Mouse (Mus musculus) limb, embryonic 13.5 days (tissue): ENCODE measurements around the gene Pom121l2. TPM values are rescaled to one million over a fixed set of nuclear protein-coding genes. Genes with fewer than 3 reads are reported as not detected.

Experiments used
- ATAC-seq: fragments of 200-750 bp; cut with Nextera tagmentation; 2 replicates; pipeline ENCODE4 v1.8.0; 2017; ENCODE audit warnings: low read depth, moderate number of reproducible peaks, moderate TSS enrichment; ENCODE audit not compliant: low FRiP score
- H3K27ac ChIP-seq: fragments of 300-500 bp; sonication (generic); 2 replicates; pipeline ENCODE4 v1.5.1; 2015; ENCODE audit warnings: inconsistent platforms, mild to moderate bottlenecking, moderate library complexity
- H3K27me3 ChIP-seq: fragments of 300-500 bp; sonication (generic); 2 replicates; pipeline ENCODE4 v1.6.1; 2015; ENCODE audit warnings: mild to moderate bottlenecking, inconsistent platforms
- H3K36me3 ChIP-seq: fragments of 300-500 bp; sonication (generic); 2 replicates; pipeline ENCODE4 v1.6.1; 2015; ENCODE audit warnings: inconsistent platforms, mild to moderate bottlenecking, moderate library complexity
- H3K4me1 ChIP-seq: fragments of 300-500 bp; sonication (generic); 2 replicates; pipeline ENCODE4 v1.6.1; 2015; ENCODE audit warnings: inconsistent platforms
- H3K4me2 ChIP-seq: fragments of 300-500 bp; sonication (generic); replicated peaks from 2 replicates; pipeline ENCODE4 v1.6.1; 2015; ENCODE audit warnings: inconsistent platforms, mild to moderate bottlenecking, moderate library complexity
- H3K4me3 ChIP-seq: fragments of 300-500 bp; sonication (generic); 2 replicates; pipeline ENCODE4 v1.5.1; 2015; ENCODE audit warnings: moderate library complexity, mild to moderate bottlenecking, inconsistent platforms
- H3K9ac ChIP-seq: fragments of 300-500 bp; sonication (generic); 2 replicates; pipeline ENCODE4 v1.6.1; 2015; ENCODE audit warnings: mild to moderate bottlenecking, inconsistent platforms
- H3K9me3 ChIP-seq: fragments of 300-500 bp; sonication (generic); 2 replicates; pipeline ENCODE4 v1.6.1; 2016; ENCODE audit warnings: inconsistent platforms
- WGBS: fragments of 180-500 bp; shearing (Covaris S2); methylation state at CpG from one replicate; pipeline ENCODE4 v1.1.7; 2015; 5-methylcytosine and 5-hydroxymethylcytosine counted together
- polyA plus RNA-seq: library from polyadenylated mRNA; unstranded; fragments of >200 nt; fragmentation: Nextera tagmentation; extraction: Ambion mirVana; gene quantifications from 2 replicates; pipeline ENCODE4 v1.2.1, GENCODE M21; 2015

Gene Pom121l2
- polyA plus RNA-seq, 1 experiment from 2014 or later: 0.38 TPM

- peaks cover 8% of the 10 kb centered on the region for H3K4me1 ChIP-seq
- H3K36me3 ChIP-seq: no peaks in the 10 kb centered on the region
- H3K27me3 ChIP-seq: peaks cover 74% of the 10 kb centered on the region
- peaks cover 2% of the 10 kb centered on the region; the same call in 1 of the 2 replicates for H3K9me3 ChIP-seq
- no peak; the same call in 1 of the 2 replicates for ATAC-seq
- WGBS: under 1% methylated on average over 20 of the region's 21 CpGs
- H3K4me3 ChIP-seq: peak overlapping the region; percentile 35
- no peak overlapping the region for H3K9ac ChIP-seq
- peak overlapping the region; percentile 57 for H3K4me2 ChIP-seq
- no peak overlapping the region for H3K27ac ChIP-seq
Measured at GRCm38 (mm10) chr13:21995331-21995914, 14.4 kb downstream of the Pom121l2 start.

- Histone ChIP-seq H3K4me2 (peak overlapping the region; percentile 57), H3K27me3 (peaks cover 82% of the 10 kb centered on the region), H3K4me1 (peaks cover 8% of the 10 kb centered on the region), H3K36me3 (no peaks in the 10 kb centered on the region), H3K9me3 (no peaks in the 10 kb centered on the region), H3K4me3 (peak overlapping the region; percentile 35), H3K27ac (no peak overlapping the region), H3K9ac (no peak overlapping the region)
- 2% methylated on average over 12 of the region's 12 CpGs for WGBS
- no peak for ATAC-seq
Measured at GRCm38 (mm10) chr13:21996101-21996839, 15.3 kb downstream of the Pom121l2 start.

DNA sequence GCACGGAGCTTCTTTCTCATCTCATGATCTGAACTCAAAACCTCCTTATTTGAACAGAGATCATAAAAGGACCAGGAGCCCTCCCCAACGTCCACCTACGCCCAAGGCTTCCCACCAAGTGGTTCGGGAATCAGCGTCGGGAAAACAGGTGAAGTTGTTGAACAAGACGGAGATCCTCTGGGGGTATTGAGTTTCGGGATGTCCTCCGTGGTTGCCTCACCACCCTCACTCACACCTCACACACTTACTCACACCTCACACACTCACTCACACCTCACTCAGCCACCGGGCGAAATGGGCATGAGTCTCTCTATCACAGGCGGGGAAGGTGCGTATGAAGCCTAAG, 15.8 kb downstream of the Pom121l2 start:
- no peaks in the 10 kb centered on the region for H3K36me3 ChIP-seq
- no peaks in the 10 kb centered on the region for H3K9me3 ChIP-seq
- H3K27me3 ChIP-seq: peaks cover 84% of the 10 kb centered on the region
- H3K9ac ChIP-seq: no peak overlapping the region
- peaks cover 8% of the 10 kb centered on the region for H3K4me1 ChIP-seq
- peak overlapping the region; percentile 24 for H3K4me3 ChIP-seq
- peak overlapping the region; percentile 52 for H3K4me2 ChIP-seq
- H3K27ac ChIP-seq: no peak overlapping the region
- ATAC-seq: no peak
- WGBS: 1% methylated on average over 13 of the region's 13 CpGs

DNA sequence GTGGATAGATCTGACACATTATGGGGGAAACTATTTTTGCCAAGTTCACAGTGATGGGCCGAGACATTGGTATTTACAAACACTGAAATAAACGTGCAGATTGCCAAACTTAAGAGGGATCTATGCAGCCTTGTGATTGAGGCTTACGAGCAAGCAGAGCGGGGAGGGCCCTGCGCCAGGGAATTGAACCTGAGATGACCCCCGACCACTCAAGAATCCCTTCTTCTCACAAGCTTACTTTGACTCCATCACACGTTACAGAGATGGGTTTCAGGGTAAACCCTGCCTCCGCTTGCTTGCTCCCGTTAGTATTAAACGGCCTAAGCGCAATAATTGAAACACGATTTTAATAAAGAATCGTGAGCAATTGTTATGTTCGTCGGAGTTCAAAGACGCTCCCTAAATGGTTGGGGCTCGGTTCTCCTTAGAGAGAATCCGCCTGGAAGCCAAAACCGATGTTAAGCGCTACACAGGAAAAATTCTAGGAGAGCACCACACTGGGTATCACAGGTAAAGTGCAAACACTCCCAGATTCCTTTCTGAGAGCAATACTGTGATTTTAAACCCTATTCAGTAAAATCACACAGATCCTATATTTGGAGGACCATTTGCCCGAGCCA, 16.3 kb downstream of the Pom121l2 start:
- H3K9ac ChIP-seq: no peak overlapping the region

DNA sequence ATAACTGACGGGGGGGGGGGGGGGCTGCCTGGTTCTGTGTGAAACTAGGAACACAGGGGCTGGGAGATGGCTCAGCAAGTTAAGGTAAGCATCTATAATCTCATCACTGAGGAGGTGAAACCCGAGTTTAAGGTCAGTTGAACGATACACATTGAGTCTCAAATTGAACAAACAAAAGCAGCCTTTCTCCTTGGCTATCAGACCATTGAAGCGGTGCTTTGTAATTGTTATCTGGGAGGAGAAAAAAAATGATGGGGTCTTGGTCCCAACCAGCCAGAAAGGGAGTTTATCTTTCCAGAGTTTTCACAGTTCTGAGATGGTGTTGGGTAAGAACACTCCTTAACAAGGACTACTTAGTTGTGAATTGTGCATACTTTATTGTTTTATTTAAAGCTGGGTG, 16.8 kb downstream of the Pom121l2 start:
- no peak for ATAC-seq
- no peak overlapping the region for H3K4me3 ChIP-seq

More for the DNA sequence above, 16.3 kb downstream of the Pom121l2 start:
- 1% methylated on average over 21 of the region's 21 CpGs for WGBS
- Histone ChIP-seq H3K9me3 (no peaks in the 10 kb centered on the region), H3K4me1 (peaks cover 8% of the 10 kb centered on the region), H3K27ac (no peak overlapping the region), H3K4me3 (peak overlapping the region; percentile 24), H3K36me3 (no peaks in the 10 kb centered on the region), H3K27me3 (peaks cover 89% of the 10 kb centered on the region), H3K4me2 (peak overlapping the region; percentile 52)
- ATAC-seq: no peak

DNA sequence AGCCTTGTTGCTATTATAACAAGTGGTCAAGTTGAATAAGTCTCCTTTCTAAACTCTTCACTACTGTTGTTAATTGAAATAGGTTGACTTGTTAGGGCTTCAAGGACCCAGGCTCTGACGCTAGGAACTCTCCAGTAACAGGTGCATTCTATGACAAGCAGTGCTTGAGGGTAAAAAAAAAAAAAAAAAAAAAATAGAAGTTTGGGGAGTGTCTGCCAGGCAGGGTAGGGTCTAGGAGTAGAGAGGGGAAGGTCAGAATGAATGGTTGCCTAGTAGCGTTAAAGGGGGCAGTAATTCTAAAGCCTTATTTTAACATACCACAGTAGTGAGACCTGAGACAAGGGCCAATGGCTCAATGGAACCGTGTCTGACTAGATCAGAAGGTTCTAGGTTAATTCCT, 17.4 kb downstream of the Pom121l2 start:
- no peaks in the 10 kb centered on the region for H3K36me3 ChIP-seq

More for the DNA sequence above, 16.8 kb downstream of the Pom121l2 start:
- Histone ChIP-seq H3K27ac (no peak overlapping the region), H3K36me3 (no peaks in the 10 kb centered on the region), H3K9me3 (no peaks in the 10 kb centered on the region), H3K4me2 (no peak overlapping the region), H3K9ac (no peak overlapping the region), H3K4me1 (peaks cover 8% of the 10 kb centered on the region), H3K27me3 (peaks cover 91% of the 10 kb centered on the region)
- 9% methylated on average over 4 of the region's 4 CpGs for WGBS

DNA sequence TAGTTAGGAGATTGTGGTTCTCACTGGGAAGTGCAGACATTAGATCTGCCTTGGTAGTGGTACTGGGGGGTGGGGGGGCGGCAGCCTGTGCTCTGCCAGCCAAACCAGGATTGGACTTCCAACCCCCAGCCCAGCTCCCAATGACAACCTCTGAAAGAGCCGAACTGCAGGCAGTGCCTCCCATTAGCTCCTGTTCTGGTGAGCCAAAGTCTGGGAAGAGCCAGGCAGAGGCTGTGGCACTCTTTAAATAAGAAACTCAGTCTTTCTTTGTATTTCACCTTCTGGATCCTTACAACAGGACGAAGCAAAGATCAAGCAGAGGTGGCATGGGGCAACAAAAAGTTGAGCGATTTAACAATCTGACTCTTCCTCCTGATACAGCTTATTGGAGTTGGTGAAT, 18.2 kb downstream of the Pom121l2 start:
- H3K9ac ChIP-seq: no peak overlapping the region
- H3K27ac ChIP-seq: no peak overlapping the region
- peaks cover 8% of the 10 kb centered on the region for H3K4me1 ChIP-seq
- H3K4me3 ChIP-seq: no peak overlapping the region
- 35% methylated on average over 4 of the region's 4 CpGs for WGBS
- H3K4me2 ChIP-seq: no peak overlapping the region
- H3K27me3 ChIP-seq: peaks cover 97% of the 10 kb centered on the region
- H3K36me3 ChIP-seq: no peaks in the 10 kb centered on the region
- H3K9me3 ChIP-seq: no peaks in the 10 kb centered on the region
- ATAC-seq: no peak

More for the DNA sequence above, 17.4 kb downstream of the Pom121l2 start:
- Histone ChIP-seq H3K4me1 (peaks cover 8% of the 10 kb centered on the region), H3K4me3 (no peak overlapping the region), H3K27ac (no peak overlapping the region), H3K4me2 (no peak overlapping the region), H3K9me3 (no peaks in the 10 kb centered on the region), H3K9ac (no peak overlapping the region), H3K27me3 (peaks cover 94% of the 10 kb centered on the region)
- 17% methylated on average over 3 of the region's 3 CpGs for WGBS
- no peak for ATAC-seq

DNA sequence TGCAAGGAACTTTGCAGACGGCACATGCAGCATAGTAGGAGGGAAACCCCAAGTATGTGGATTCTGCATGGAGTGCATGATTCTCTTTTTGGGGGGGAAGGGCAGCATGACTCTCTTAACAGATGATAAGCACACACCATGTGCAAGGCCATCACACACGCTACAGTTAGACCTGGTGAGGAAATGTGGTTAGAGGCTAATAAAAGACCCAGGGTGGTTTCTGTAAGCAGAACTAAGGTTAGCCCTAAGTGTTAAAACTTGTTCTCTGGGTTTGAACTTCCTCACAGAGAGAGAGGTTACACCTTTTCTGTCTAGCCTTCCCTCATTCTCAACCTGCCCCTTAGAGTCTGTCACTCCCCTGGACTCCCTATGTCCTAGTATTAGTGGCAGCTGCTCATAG, 20.4 kb downstream of the Pom121l2 start:
- no peak for ATAC-seq

DNA sequence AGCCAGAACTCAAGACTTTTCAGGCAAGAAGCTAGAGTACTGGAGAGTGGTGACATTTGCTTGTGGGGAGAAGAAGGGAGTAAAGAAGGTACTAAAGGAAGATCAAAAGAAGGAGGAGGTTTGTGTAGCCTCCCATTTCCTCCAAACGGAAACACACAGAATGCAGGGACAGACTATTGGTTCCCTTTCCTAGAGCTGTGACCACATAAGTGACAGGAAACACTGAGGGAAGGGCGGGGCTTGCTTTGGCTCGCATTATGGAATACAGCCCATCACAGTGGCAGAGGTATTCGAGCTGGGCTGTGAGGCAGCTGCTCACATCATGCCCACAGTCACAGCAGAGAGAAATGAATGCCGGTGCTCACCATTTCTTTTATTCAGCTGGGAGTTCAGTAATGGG, 20.8 kb downstream of the Pom121l2 start:
- H3K36me3 ChIP-seq: no peaks in the 10 kb centered on the region
- WGBS: 19% methylated on average over 5 of the region's 5 CpGs
- no peak overlapping the region for H3K4me2 ChIP-seq
- H3K27ac ChIP-seq: no peak overlapping the region
- no peak for ATAC-seq
- peaks cover 10% of the 10 kb centered on the region for H3K4me1 ChIP-seq
- H3K27me3 ChIP-seq: peaks cover 100% of the 10 kb centered on the region
- no peak overlapping the region for H3K9ac ChIP-seq
- H3K9me3 ChIP-seq: no peaks in the 10 kb centered on the region
- no peak overlapping the region for H3K4me3 ChIP-seq

More for the DNA sequence above, 20.4 kb downstream of the Pom121l2 start:
- peaks cover 100% of the 10 kb centered on the region for H3K27me3 ChIP-seq
- H3K4me1 ChIP-seq: peaks cover 7% of the 10 kb centered on the region
- no peaks in the 10 kb centered on the region for H3K36me3 ChIP-seq
- 53% methylated on average over 2 of the region's 2 CpGs for WGBS
- no peak overlapping the region for H3K27ac ChIP-seq
- H3K4me2 ChIP-seq: no peak overlapping the region
- no peak overlapping the region for H3K4me3 ChIP-seq
- H3K9me3 ChIP-seq: no peaks in the 10 kb centered on the region
- H3K9ac ChIP-seq: no peak overlapping the region

- Histone ChIP-seq H3K36me3 (no peaks in the 10 kb centered on the region), H3K4me1 (peaks cover 11% of the 10 kb centered on the region), H3K9ac (peak overlapping the region; percentile 62), H3K27me3 (peaks cover 100% of the 10 kb centered on the region), H3K4me3 (peak overlapping the region; percentile 54), H3K27ac (no peak overlapping the region), H3K9me3 (no peaks in the 10 kb centered on the region), H3K4me2 (peak overlapping the region; percentile 95)
- peak; percentile 84 for ATAC-seq
- under 1% methylated on average over 45 of the region's 45 CpGs for WGBS
Measured at GRCm38 (mm10) chr13:22005605-22006333, 24.8 kb downstream of the Pom121l2 start.

- no peak overlapping the region for H3K27ac ChIP-seq
- peak overlapping the region; percentile 95 for H3K4me2 ChIP-seq
- peak; percentile 88 for ATAC-seq
- H3K9me3 ChIP-seq: no peaks in the 10 kb centered on the region
- H3K36me3 ChIP-seq: no peaks in the 10 kb centered on the region
- H3K4me3 ChIP-seq: peak overlapping the region; percentile 54
- H3K27me3 ChIP-seq: peaks cover 98% of the 10 kb centered on the region
- under 1% methylated on average over 38 of the region's 38 CpGs for WGBS
- H3K9ac ChIP-seq: peak overlapping the region; percentile 62
- H3K4me1 ChIP-seq: peaks cover 11% of the 10 kb centered on the region
Measured at GRCm38 (mm10) chr13:22006334-22007120, 25.5 kb downstream of the Pom121l2 start.
